In genomic region chr12:25991801-25992525, GRCm38 (mm10) we compare ENCODE assay signal across 20 mouse cellular contexts.
DNase-seq lines count a peak whose midpoint lies in the region; ATAC-seq lines count a peak whose summit lies in the region.
"Had no signal": no experiment of that assay in that cellular context is flagged by ENCODE, and none has a peak within 500 bp of the region (broad histone marks: within the 10 kb centered on the region; RNA-seq: fewer than 3 reads in every experiment).

No protein-coding gene starts in this region.

- 66% methylated on average over 6 of the region's 6 CpGs for WGBS in embryonic facial prominence, embryonic 14.5 days
- WGBS in embryonic facial prominence, embryonic 10.5 days: 82% methylated on average over 6 of the region's 6 CpGs

- no peaks in the 10 kb centered on the region; the same call in 1 of the 2 replicates for H3K4me1 ChIP-seq in embryonic facial prominence, embryonic 14.5 days (ENCODE audit: control insufficient read depth, insufficient read depth, low read length)
- no peaks in the 10 kb centered on the region for H3K4me1 ChIP-seq in embryonic facial prominence, embryonic 10.5 days
- H3K4me1 ChIP-seq: heart, embryonic 15.5 days; midbrain, embryonic 10.5 days; stomach, embryonic 15.5 days had no signal

- no peak overlapping the region for H3K4me2 ChIP-seq in embryonic facial prominence, embryonic 14.5 days (ENCODE audit: low read depth, low read length)
- H3K4me2 ChIP-seq: heart, embryonic 15.5 days; hindbrain, embryonic 14.5 days; liver, embryonic 11.5 days; stomach, embryonic 15.5 days had no signal

- H3K27me3 ChIP-seq in embryonic facial prominence, embryonic 14.5 days (replicated peaks; ENCODE audit: control insufficient read depth, insufficient read depth, low read length): no peaks in the 10 kb centered on the region
- no peaks in the 10 kb centered on the region for H3K27me3 ChIP-seq in embryonic facial prominence, embryonic 10.5 days (replicated peaks; ENCODE audit: low read depth, poor library complexity, severe bottlenecking)
- H3K27me3 ChIP-seq: heart, embryonic 15.5 days; stomach, embryonic 15.5 days had no signal

- no peak for ATAC-seq in embryonic facial prominence, embryonic 14.5 days (ENCODE audit: low read depth)
- ATAC-seq: liver, postnatal 0 days; lung, postnatal 0 days had no signal

- no peak overlapping the region for H3K9ac ChIP-seq in embryonic facial prominence, embryonic 14.5 days (ENCODE audit: low read depth, low read length)
- H3K9ac ChIP-seq: heart, embryonic 15.5 days; hindbrain, embryonic 14.5 days; liver, postnatal 0 days; stomach, embryonic 15.5 days had no signal

- H3K4me3 ChIP-seq in embryonic facial prominence, embryonic 14.5 days (ENCODE audit: low read depth, low read length): no peak overlapping the region
- no peak overlapping the region for H3K4me3 ChIP-seq in embryonic facial prominence, embryonic 10.5 days
- H3K4me3 ChIP-seq: heart, embryonic 15.5 days; midbrain, embryonic 10.5 days; stomach, embryonic 15.5 days had no signal

- no peak overlapping the region for H3K27ac ChIP-seq in embryonic facial prominence, embryonic 14.5 days (replicated peaks; ENCODE audit: low read depth, low read length)
- no peak overlapping the region for H3K27ac ChIP-seq in embryonic facial prominence, embryonic 10.5 days (replicated peaks)
- H3K27ac ChIP-seq: heart, embryonic 15.5 days; hindbrain, embryonic 14.5 days; kidney, postnatal 0 days; midbrain, embryonic 10.5 days; stomach, embryonic 15.5 days had no signal

- no peaks in the 10 kb centered on the region for H3K36me3 ChIP-seq in embryonic facial prominence, embryonic 14.5 days (ENCODE audit: control insufficient read depth, insufficient read depth, low read length)
- no peaks in the 10 kb centered on the region for H3K36me3 ChIP-seq in embryonic facial prominence, embryonic 10.5 days (replicated peaks)
- H3K36me3 ChIP-seq: heart, embryonic 15.5 days; midbrain, embryonic 10.5 days; stomach, embryonic 15.5 days had no signal

- H3K9me3 ChIP-seq in embryonic facial prominence, embryonic 14.5 days (ENCODE audit: control insufficient read depth, low read length): no peaks in the 10 kb centered on the region
- no peaks in the 10 kb centered on the region for H3K9me3 ChIP-seq in embryonic facial prominence, embryonic 10.5 days
- H3K9me3 ChIP-seq: heart, embryonic 15.5 days; midbrain, embryonic 10.5 days; stomach, embryonic 15.5 days had no signal

- peak; percentile 45 for DNase-seq in embryonic facial prominence, embryonic 14.5 days (ENCODE audit: low spot score)
- DNase-seq in embryonic facial prominence, embryonic 10.5 days (ENCODE audit: low spot score): no peak
- DNase-seq in layer of hippocampus, adult 11-12 months (ENCODE audit: low spot score): peak; percentile 5
- DNase-seq in layer of hippocampus, adult 9-10 months (ENCODE audit: low spot score): no peak
- peak; percentile 47 for DNase-seq in brain, adult 2 months (ENCODE audit: low read depth, low spot score)
- DNase-seq in layer of hippocampus, postnatal 14 days (ENCODE audit: low spot score in 2 of 2): peak; percentile 26 to 28
- no peak for DNase-seq in lung, postnatal 36 days
- DNase-seq: adrenal gland, adult 2 months; cerebellum, adult 2 months; heart, postnatal 36 days; kidney, adult 2 months; liver, postnatal 0 days; thymus, postnatal 4 days had no signal

Comparison
In these comparisons a context has a peak if more than half of its experiments do, and no peak if none do; other contexts are left out.
1. DNase-seq: peak in embryonic facial prominence, embryonic 14.5 days (single experiment), layer of hippocampus, adult 11-12 months (single experiment), brain, adult 2 months (single experiment) and layer of hippocampus, postnatal 14 days (2 of 2); none in embryonic facial prominence, embryonic 10.5 days (single experiment), layer of hippocampus, adult 9-10 months (single experiment) and lung, postnatal 36 days (single experiment).